Mouse (Mus musculus) hindbrain, embryonic 15.5 days (tissue): Measurements from ENCODE around the gene Itga6. TPM values are rescaled to one million over a fixed set of nuclear protein-coding genes. Genes with fewer than 3 reads are reported as not detected.

Source experiments
- ATAC-seq: fragments of 200-750 bp; cut with Nextera tagmentation; 2 replicates; pipeline ENCODE4 v1.8.0; 2017; ENCODE audit warnings: low read depth, moderate number of reproducible peaks, moderate TSS enrichment; ENCODE audit not compliant: low FRiP score
- H3K27ac ChIP-seq: fragments of 300-500 bp; sonication (generic); replicated peaks from 2 replicates; pipeline ENCODE4 v1.5.1; 2015; ENCODE audit warnings: mild to moderate bottlenecking, inconsistent platforms
- H3K27me3 ChIP-seq: fragments of 300-500 bp; sonication (generic); 2 replicates; pipeline ENCODE4 v1.6.1; 2015; ENCODE audit warnings: control low read depth, inconsistent platforms
- H3K36me3 ChIP-seq: fragments of 300-500 bp; sonication (generic); 2 replicates; pipeline ENCODE4 v1.6.1; 2015; ENCODE audit warnings: control low read depth, inconsistent platforms
- H3K4me1 ChIP-seq: fragments of 300-500 bp; sonication (generic); replicated peaks from 2 replicates; pipeline ENCODE4 v1.6.1; 2015; ENCODE audit warnings: control low read depth, inconsistent platforms
- H3K4me2 ChIP-seq: fragments of 300-500 bp; sonication (generic); 2 replicates; pipeline ENCODE4 v1.6.1; 2015; ENCODE audit warnings: moderate library complexity, mild to moderate bottlenecking, inconsistent platforms
- H3K4me3 ChIP-seq: fragments of 300-500 bp; sonication (generic); 2 replicates; pipeline ENCODE4 v1.5.1; 2015; ENCODE audit warnings: mild to moderate bottlenecking, inconsistent platforms
- H3K9ac ChIP-seq: fragments of 300-500 bp; sonication (generic); 2 replicates; pipeline ENCODE4 v1.6.1; 2015; ENCODE audit warnings: inconsistent platforms
- H3K9me3 ChIP-seq: fragments of 300-500 bp; sonication (generic); 2 replicates; pipeline ENCODE4 v1.6.1; 2016; ENCODE audit warnings: control low read depth, inconsistent platforms
- WGBS: fragments of 180-500 bp; shearing (Covaris S2); methylation state at CpG from one replicate; pipeline ENCODE4 v1.1.7; 2015; 5-methylcytosine and 5-hydroxymethylcytosine counted together
- polyA plus RNA-seq: library from polyadenylated mRNA; unstranded; fragments of >200 nt; fragmentation: Nextera tagmentation; extraction: Ambion mirVana; gene quantifications from 2 replicates; pipeline ENCODE4 v1.2.1, GENCODE M21; 2015

Gene Itga6
- polyA plus RNA-seq, 1 experiment from 2014 or later = 26.8 TPM

GRCm38 (mm10) chr2:71753161-71753560 lies 7.7 kb downstream of the Itga6 start:
- Histone ChIP-seq H3K9me3 (no peaks in the 10 kb centered on the region), H3K4me1 (peaks cover 13% of the 10 kb centered on the region), H3K9ac (no peak overlapping the region), H3K27me3 (no peaks in the 10 kb centered on the region), H3K36me3 (no peaks in the 10 kb centered on the region), H3K27ac (no peak overlapping the region), H3K4me2 (no peak overlapping the region), H3K4me3 (no peak overlapping the region)
- 84% methylated on average over 4 of the region's 4 CpGs for WGBS
- ATAC-seq = no peak

DNA sequence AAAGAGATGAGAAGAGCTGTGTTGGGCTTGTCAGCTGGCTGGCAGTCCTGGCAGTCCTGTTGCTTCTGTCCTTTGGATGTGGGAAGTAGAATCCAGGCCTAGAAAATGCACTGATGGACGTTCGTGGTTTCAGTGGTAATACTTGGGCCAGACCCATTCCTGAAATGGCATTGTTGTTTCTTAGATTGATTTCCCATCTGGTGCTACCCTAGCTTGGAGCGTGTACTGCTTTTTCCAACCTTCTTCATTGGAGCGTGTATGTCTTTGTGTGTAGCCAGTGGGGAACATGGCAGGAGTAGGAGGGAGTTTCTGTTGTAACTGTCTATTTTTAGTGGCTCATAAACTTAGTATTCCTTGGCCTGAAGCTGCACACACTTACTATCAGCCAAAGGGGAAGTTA lies 10.3 kb downstream of the Itga6 start:
- 83% methylated on average over 4 of the region's 4 CpGs for WGBS
- no peaks in the 10 kb centered on the region for H3K27me3 ChIP-seq
- H3K9ac ChIP-seq = no peak overlapping the region
- H3K9me3 ChIP-seq = no peaks in the 10 kb centered on the region
- H3K27ac ChIP-seq = no peak overlapping the region
- no peaks in the 10 kb centered on the region for H3K36me3 ChIP-seq
- no peak for ATAC-seq
- H3K4me1 ChIP-seq = 0 out of 2 replicates have a peak, but pooled peaks cover 5% of the 10 kb centered on the region
- H3K4me3 ChIP-seq = no peak overlapping the region
- H3K4me2 ChIP-seq = no peak overlapping the region

DNA sequence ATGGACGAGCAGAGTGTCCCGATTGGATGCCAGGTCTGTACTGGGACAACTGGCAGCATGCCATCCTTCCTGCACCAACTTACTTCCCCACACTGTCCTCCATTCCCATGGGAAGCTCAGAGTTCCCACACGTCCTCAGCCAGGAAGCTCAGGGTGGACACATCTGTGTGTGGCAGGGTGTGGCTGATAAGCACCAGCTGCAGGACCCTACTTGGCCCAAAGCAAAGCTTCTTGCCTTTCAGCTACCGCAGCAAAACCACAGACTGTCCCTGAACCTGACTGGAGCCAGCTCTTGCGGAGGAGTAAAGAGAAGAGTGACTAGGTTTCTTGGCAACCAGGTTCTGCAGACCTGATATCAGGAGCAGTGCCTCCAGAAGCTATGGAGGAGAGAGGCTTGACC lies 11.7 kb downstream of the Itga6 start:
- no peaks in the 10 kb centered on the region for H3K36me3 ChIP-seq
- H3K9ac ChIP-seq = no peak overlapping the region
- no peaks in the 10 kb centered on the region for H3K9me3 ChIP-seq
- no peak for ATAC-seq
- H3K27me3 ChIP-seq = no peaks in the 10 kb centered on the region
- 0 out of 2 replicates have a peak, but pooled peaks cover 5% of the 10 kb centered on the region for H3K4me1 ChIP-seq
- H3K27ac ChIP-seq = no peak overlapping the region
- no peak overlapping the region for H3K4me2 ChIP-seq
- H3K4me3 ChIP-seq = no peak overlapping the region
- 67% methylated on average over 5 of the region's 5 CpGs for WGBS

DNA sequence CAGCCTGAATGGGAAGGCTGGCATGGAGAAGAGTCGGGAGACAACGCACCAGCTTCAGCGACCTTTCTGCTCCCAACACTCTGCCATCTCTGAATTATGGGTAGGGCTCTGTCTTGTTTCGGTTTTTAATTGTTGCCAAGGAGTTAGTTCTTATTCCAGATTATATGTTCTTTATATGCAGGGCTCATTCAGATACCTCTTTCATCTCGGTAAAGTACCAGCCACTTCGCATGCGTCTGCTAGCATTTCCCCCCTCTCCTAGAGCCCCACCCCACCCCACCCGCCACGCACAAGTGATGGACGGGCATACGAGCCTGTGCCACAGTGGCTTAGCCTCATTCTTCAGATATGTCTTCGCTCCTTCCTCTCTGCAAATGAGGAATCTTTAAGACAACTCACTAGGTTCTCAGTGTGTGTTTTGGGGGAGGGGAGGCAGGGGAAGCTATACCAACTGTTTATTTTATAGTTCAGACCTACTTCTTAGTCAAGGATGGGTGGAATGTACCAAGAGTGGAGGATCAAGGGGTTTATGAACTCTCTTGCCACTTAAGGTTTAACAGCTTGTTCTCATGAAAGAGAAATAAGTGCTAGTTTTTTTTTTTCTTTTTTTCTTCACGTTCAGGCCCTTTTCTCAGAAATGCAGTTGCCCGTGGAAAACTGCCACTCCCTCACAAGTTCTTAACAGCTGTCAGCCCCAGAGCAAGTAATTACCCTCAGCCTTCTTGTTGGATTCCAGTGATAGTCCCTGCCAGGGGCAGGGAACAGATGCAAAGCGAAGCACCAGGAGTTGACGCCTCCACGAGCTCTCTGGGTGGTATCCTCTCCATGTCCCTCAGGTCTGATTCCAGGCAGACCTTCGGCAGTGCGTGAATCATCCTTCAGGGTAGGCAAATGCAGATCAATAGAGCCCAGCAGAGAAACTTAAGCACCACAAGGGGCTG lies 13.4 kb downstream of the Itga6 start:
- Histone ChIP-seq H3K9ac (no peak overlapping the region), H3K4me3 (no peak overlapping the region), H3K9me3 (no peaks in the 10 kb centered on the region), H3K27ac (no peak overlapping the region), H3K36me3 (no peaks in the 10 kb centered on the region), H3K4me1 (0 out of 2 replicates have a peak, but pooled peaks cover 5% of the 10 kb centered on the region), H3K4me2 (no peak overlapping the region), H3K27me3 (no peaks in the 10 kb centered on the region)
- ATAC-seq = no peak
- 54% methylated on average over 19 of the region's 19 CpGs for WGBS

DNA sequence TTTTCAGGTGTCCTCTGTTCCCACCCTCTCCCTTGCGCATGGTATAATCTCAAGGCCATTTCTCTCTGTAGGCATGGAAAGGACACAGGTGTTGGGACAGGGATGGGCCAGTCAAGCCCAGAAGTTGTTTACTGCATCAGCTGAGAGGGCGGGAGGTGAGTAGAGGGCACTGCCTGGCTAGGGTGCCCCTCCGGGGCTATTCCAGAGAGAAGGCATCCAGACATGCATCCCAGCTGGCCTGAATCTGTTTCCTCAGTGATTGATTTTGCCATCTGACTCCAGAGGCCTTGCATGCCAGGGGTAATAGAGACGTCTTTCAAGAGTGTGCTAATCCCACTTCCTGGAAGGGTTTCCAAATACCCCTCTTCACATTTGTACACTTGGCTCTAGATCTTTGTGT lies 14.7 kb downstream of the Itga6 start:
- 0 out of 2 replicates have a peak, but pooled peaks cover 5% of the 10 kb centered on the region for H3K4me1 ChIP-seq
- H3K27me3 ChIP-seq = no peaks in the 10 kb centered on the region
- 76% methylated on average over 4 of the region's 4 CpGs for WGBS
- no peak overlapping the region for H3K4me3 ChIP-seq
- no peak overlapping the region for H3K27ac ChIP-seq
- no peaks in the 10 kb centered on the region for H3K36me3 ChIP-seq
- no peak overlapping the region for H3K9ac ChIP-seq
- ATAC-seq = no peak
- H3K9me3 ChIP-seq = no peaks in the 10 kb centered on the region
- H3K4me2 ChIP-seq = no peak overlapping the region

GRCm38 (mm10) chr2:71761081-71761480 lies 15.7 kb downstream of the Itga6 start:
- H3K4me2 ChIP-seq = no peak overlapping the region
- WGBS = 95% methylated on average over 9 of the region's 9 CpGs

DNA sequence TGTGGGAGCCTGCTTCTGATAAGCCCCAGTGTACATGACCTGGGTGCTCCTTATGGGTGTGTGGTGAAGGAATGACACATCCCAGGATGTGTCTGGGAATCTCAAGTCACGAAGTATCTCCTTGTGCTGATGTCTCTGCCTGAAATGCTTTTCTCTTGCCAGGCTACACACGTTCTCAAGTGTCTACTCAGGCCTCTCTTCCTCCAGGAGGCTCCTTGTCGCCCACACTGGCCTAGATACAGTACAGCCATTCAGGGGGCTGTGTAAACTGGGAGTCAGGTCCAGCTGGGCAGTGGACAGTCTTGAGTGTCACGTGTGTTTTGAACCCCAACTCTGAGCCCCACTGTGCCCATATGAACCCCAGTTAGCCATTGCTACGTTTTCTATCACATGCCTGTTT lies 19.1 kb downstream of the Itga6 start:
- WGBS = 79% methylated on average over 5 of the region's 5 CpGs
- no peaks in the 10 kb centered on the region for H3K9me3 ChIP-seq
- H3K9ac ChIP-seq = no peak overlapping the region
- ATAC-seq = no peak
- no peak overlapping the region for H3K4me2 ChIP-seq
- no peaks in the 10 kb centered on the region for H3K27me3 ChIP-seq
- H3K27ac ChIP-seq = no peak overlapping the region
- H3K36me3 ChIP-seq = no peaks in the 10 kb centered on the region
- H3K4me3 ChIP-seq = no peak overlapping the region
- no peaks in the 10 kb centered on the region for H3K4me1 ChIP-seq

More at GRCm38 (mm10) chr2:71761081-71761480, 15.7 kb downstream of the Itga6 start:
- H3K9ac ChIP-seq = no peak overlapping the region
- no peaks in the 10 kb centered on the region for H3K36me3 ChIP-seq
- no peaks in the 10 kb centered on the region for H3K27me3 ChIP-seq
- H3K4me3 ChIP-seq = no peak overlapping the region
- H3K4me1 ChIP-seq = 0 out of 2 replicates have a peak, but pooled peaks cover 5% of the 10 kb centered on the region
- ATAC-seq = no peak
- no peak overlapping the region for H3K27ac ChIP-seq
- no peaks in the 10 kb centered on the region for H3K9me3 ChIP-seq

DNA sequence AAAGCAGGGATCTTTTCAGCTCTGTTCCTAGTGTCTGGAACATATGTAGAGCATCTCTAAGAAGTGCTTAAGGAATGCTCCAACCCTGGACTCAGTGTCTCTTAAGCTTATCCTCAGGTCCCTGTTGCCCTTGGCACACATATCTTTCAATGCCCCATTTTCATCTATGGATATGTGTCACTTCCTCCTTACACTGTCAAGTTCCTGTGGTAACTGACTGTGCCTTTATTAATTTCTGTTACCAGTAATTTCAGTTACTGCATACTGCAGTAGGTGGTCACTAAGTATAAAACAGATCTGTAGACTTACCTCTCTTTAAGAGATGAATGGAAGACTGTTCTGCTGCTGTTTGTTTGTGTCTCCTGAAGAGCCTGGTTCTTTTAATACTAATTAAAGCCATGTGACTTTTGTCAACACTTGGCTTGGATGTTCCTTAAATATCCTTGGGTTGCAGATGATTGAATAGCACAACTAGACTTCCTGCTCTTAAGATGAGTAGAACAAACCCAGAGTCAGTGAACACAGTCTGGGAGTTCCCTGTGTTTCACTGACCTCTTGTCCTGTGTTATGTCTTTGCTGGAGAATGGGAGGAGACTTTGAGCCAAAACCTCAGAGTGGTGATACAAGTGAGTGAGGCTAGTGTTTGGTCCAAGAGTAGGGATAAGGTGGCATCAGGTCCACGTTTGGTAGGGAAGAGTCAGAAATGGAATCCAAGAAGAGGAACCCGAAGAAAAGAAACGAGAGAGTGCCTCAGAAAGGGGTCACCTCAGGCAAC lies 19.7 kb downstream of the Itga6 start:
- Histone ChIP-seq H3K27ac (no peak overlapping the region), H3K4me1 (no peaks in the 10 kb centered on the region), H3K9ac (no peak overlapping the region), H3K9me3 (no peaks in the 10 kb centered on the region), H3K4me2 (no peak overlapping the region), H3K27me3 (no peaks in the 10 kb centered on the region), H3K4me3 (no peak overlapping the region), H3K36me3 (no peaks in the 10 kb centered on the region)
- 93% methylated on average over 3 of the region's 3 CpGs for WGBS
- no peak for ATAC-seq

DNA sequence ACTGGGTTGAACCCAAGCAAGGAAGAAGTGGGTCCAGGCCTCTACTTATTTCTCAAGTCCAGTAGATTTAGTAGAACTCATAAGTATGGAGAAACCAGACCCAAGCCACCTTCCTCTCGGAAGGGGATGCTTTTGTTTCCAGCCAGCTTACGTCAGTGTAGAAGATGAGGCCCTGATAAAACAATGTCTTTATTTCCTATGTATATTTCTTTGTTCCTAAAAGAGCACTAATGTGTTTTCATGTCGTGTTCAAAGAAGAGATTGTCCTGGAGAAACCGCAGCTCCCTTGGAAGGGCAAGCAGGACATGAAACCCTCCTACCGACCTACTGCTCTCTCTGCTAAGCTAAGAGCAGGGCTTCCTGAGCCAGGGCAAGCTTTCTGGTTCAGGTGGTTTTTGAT lies 20.6 kb downstream of the Itga6 start:
- WGBS = 89% methylated on average over 5 of the region's 5 CpGs
- H3K4me1 ChIP-seq = no peaks in the 10 kb centered on the region
- H3K9me3 ChIP-seq = no peaks in the 10 kb centered on the region
- H3K36me3 ChIP-seq = no peaks in the 10 kb centered on the region
- H3K4me3 ChIP-seq = no peak overlapping the region
- H3K4me2 ChIP-seq = no peak overlapping the region
- ATAC-seq = no peak
- H3K27me3 ChIP-seq = no peaks in the 10 kb centered on the region
- H3K9ac ChIP-seq = no peak overlapping the region
- H3K27ac ChIP-seq = no peak overlapping the region

- Histone ChIP-seq H3K27ac (no peak overlapping the region), H3K9ac (no peak overlapping the region), H3K9me3 (no peaks in the 10 kb centered on the region), H3K36me3 (no peaks in the 10 kb centered on the region), H3K4me2 (no peak overlapping the region), H3K4me3 (no peak overlapping the region), H3K27me3 (no peaks in the 10 kb centered on the region), H3K4me1 (no peaks in the 10 kb centered on the region)
- ATAC-seq = no peak
- 80% methylated on average over 6 of the region's 6 CpGs for WGBS
These were observed 21.7 kb downstream of the Itga6 start for GRCm38 (mm10) chr2:71767019-71767610.

DNA sequence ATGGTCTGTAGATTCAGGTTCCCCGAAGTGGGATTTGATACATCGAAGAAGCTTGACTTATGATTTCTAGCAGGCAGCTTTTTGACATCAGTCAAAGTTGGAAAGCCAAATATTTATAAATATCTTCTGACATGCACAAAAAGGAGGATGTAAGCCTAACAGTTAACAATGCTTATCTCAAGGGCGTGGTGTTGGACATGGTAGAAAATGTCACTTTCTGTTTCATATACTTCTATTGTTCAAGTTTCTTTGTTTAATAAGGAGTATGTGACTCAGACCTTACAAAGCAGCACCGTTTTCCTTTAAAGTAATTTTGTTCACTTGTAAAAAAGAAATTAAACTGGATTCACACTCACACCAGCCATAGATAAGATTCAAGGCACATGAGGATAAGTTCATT lies 26.3 kb downstream of the Itga6 start:
- H3K4me2 ChIP-seq = no peak overlapping the region
- H3K9me3 ChIP-seq = no peaks in the 10 kb centered on the region
- H3K4me3 ChIP-seq = no peak overlapping the region
- no peak overlapping the region for H3K9ac ChIP-seq
- H3K27me3 ChIP-seq = no peaks in the 10 kb centered on the region
- no peak for ATAC-seq
- peaks cover 15% of the 10 kb centered on the region for H3K4me1 ChIP-seq
- no peaks in the 10 kb centered on the region for H3K36me3 ChIP-seq
- 93% methylated on average over 4 of the region's 4 CpGs for WGBS
- no peak overlapping the region for H3K27ac ChIP-seq

- H3K4me1 ChIP-seq = peaks cover 15% of the 10 kb centered on the region
- H3K4me3 ChIP-seq = no peak overlapping the region
- H3K36me3 ChIP-seq = no peaks in the 10 kb centered on the region
- no peaks in the 10 kb centered on the region for H3K9me3 ChIP-seq
- H3K27me3 ChIP-seq = no peaks in the 10 kb centered on the region
- H3K4me2 ChIP-seq = no peak overlapping the region
- no peak for ATAC-seq
- no peak overlapping the region for H3K9ac ChIP-seq
- 97% methylated on average over 5 of the region's 5 CpGs for WGBS
- no peak overlapping the region for H3K27ac ChIP-seq
These were observed 28.3 kb downstream of the Itga6 start for GRCm38 (mm10) chr2:71773714-71774113.
